Comparison of ENCODE assay signal across 25 mouse cellular contexts in the genomic region with DNA sequence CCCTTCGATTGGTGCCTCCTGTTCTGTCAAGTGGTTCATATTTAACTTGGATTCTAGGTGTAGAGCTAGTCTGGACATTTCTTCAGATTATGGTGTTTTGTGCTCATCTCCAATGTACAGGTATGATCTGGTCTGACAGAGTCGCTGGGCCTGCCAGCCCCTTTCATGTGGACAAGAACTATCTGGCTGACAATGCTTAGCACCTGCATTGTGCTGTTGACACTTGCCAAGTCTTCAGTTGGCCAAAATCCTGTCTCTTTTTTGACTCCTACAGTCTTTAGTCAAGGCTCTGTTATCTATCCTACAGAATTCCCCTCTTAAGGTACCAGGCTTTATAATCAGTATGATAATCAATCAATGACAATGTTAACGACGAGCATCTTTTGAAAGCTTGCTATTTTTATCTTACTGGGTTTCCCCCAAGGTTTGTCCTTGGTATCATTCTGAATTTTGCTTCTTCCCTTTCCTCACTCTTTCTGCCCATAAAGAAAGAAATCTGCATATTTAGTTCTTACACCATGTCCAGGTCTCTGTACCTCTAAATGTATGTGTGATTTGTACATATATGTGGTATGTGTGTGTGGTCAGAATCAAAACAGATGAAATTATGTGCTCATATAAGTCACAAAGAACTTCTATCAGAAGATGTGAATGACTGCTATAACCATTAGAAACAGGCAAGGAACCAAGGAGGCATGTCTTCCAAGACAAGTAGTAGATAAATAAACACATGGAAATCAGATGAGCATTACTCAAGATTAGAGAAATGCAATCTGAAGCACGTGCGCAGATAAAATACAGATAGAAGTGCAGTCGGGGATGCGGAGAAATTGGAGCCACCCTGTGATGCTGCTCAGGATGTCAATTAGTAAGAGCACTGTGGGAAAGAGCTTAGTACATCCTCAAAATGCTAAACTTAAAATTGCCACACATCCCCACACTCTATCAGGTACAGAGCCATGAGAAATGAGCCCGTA. TPM values are rescaled to one million over a fixed set of nuclear protein-coding genes. Genes with fewer than 3 reads are reported as not detected.
DNase-seq lines count a peak whose midpoint lies in the region; ATAC-seq and TF ChIP-seq lines count a peak whose summit lies in the region.
"Had no signal": no experiment of that assay in that cellular context is flagged by ENCODE, and none has a peak within 500 bp of the region (broad histone marks: within the 10 kb centered on the region; RNA-seq: fewer than 3 reads in every experiment).

No protein-coding gene starts in this region.

- H3K4me3 ChIP-seq in embryonic facial prominence, embryonic 13.5 days, result no peak overlapping the region
- no peak overlapping the region for H3K4me3 ChIP-seq in embryonic facial prominence, embryonic 10.5 days
- peak overlapping the region; percentile 50 to 71 (median 60) for H3K4me3 ChIP-seq in CH12.LX (replicated peaks in 1 of 3; ENCODE audit: low read depth in 2 of 3, low read length in 2 of 3, poor library complexity in 1 of 3)

- H3K9ac ChIP-seq in embryonic facial prominence, embryonic 13.5 days, result no peak overlapping the region
- peak overlapping the region; percentile 93 for H3K9ac ChIP-seq in CH12.LX (ENCODE audit: insufficient read depth, low read depth)

- H3K4me1 ChIP-seq in embryonic facial prominence, embryonic 13.5 days, result peaks cover 8% of the 10 kb centered on the region; the same call in 1 of the 2 replicates
- peaks cover 22% of the 10 kb centered on the region for H3K4me1 ChIP-seq in embryonic facial prominence, embryonic 10.5 days
- peaks cover 16 to 46% of the 10 kb centered on the region in 2 experiments for H3K4me1 ChIP-seq in CH12.LX (ENCODE audit: control insufficient read depth in 1 of 2, insufficient read depth in 2 of 2)

- in situ Hi-C loops in CH12.LX (cut with MboI; ENCODE audit: low pct_ligation_motif_present, low pct_unique_long_range_greater_than_20kb, low sequenced_read_pairs), result no loop called here

- dilution Hi-C loops in CH12.LX (cut with MboI; ENCODE audit: extremely low pct_ligation_motif_present, extremely low pct_unique_long_range_greater_than_20kb, low sequenced_read_pairs), result no loop called here

- TF ChIP-seq CTCF in CH12.LX (conservative IDR thresholded peaks at IDR 0.05 in 1 of 2, IDR thresholded peaks at IDR 0.05 in 1 of 2; ENCODE audit: low read depth in 2 of 2, low read length in 2 of 2), result no peak

- TF ChIP-seq POLR2A in CH12.LX (IDR thresholded peaks at IDR 0.05; ENCODE audit: low read depth, low read length), result no peak; the same call in 1 of the 2 replicates

- 0 out of 2 replicates have a peak overlapping the region, but pooled peaks have one; percentile 3 for H3K4me2 ChIP-seq in embryonic facial prominence, embryonic 13.5 days
- H3K4me2 ChIP-seq in CH12.LX (ENCODE audit: insufficient read depth, low read depth, poor library complexity, severe bottlenecking), result peak overlapping the region; percentile 98

- H3K79me2 ChIP-seq in CH12.LX (replicated peaks; ENCODE audit: control insufficient read depth, extremely low read depth, insufficient read depth, poor library complexity, severe bottlenecking), result peaks cover 28% of the 10 kb centered on the region

- no peak overlapping the region for H3K27ac ChIP-seq in embryonic facial prominence, embryonic 13.5 days
- no peak overlapping the region for H3K27ac ChIP-seq in embryonic facial prominence, embryonic 10.5 days (replicated peaks)
- H3K27ac ChIP-seq in CH12.LX (ENCODE audit: insufficient read depth, low read depth), result peak overlapping the region; percentile 99

- peak; percentile 54 to 59 for DNase-seq in cerebellum, postnatal 10 days
- no peak for DNase-seq in cerebellum, adult 18-20 months
- peak; percentile 31 to 48 for DNase-seq in cerebellum, postnatal 14 days
- no peak for DNase-seq in cerebellum, postnatal 36 days
- DNase-seq in embryonic facial prominence, embryonic 10.5 days (ENCODE audit: low spot score), result no peak
- no peak for DNase-seq in CH12.LX (ENCODE audit: extremely low read depth)
- no peak for DNase-seq in layer of hippocampus, postnatal 10 days (ENCODE audit: low spot score in 2 of 2)
- DNase-seq: adrenal gland, adult 2 months; adrenal gland, adult 8-10 months; adrenal gland, postnatal 10 days; adrenal gland, postnatal 14 days; adrenal gland, postnatal 25 days; adrenal gland, postnatal 36 days; cerebellum, adult 11 months; cerebellum, adult 11-12 months; cerebellum, adult 2 months had no signal

- TF ChIP-seq EP300 in CH12.LX (IDR thresholded peaks at IDR 0.05; ENCODE audit: low read length), result peak; percentile 90

- H3K9me3 ChIP-seq in embryonic facial prominence, embryonic 13.5 days, result no peaks in the 10 kb centered on the region
- no peaks in the 10 kb centered on the region for H3K9me3 ChIP-seq in embryonic facial prominence, embryonic 10.5 days
- no peaks in the 10 kb centered on the region for H3K9me3 ChIP-seq in CH12.LX (replicated peaks; ENCODE audit: low read length)
- H3K9me3 ChIP-seq: G1E had no signal

- WGBS in embryonic facial prominence, embryonic 13.5 days, result 82% methylated on average over 9 of the region's 9 CpGs
- WGBS in embryonic facial prominence, embryonic 10.5 days, result 91% methylated on average over 9 of the region's 9 CpGs

- no peak; the same call in none of the 2 replicates for TF ChIP-seq RAD21 in CH12.LX (IDR thresholded peaks at IDR 0.05; ENCODE audit: low read depth, low read length)

- no peaks in the 10 kb centered on the region for H3K36me3 ChIP-seq in embryonic facial prominence, embryonic 13.5 days
- H3K36me3 ChIP-seq in embryonic facial prominence, embryonic 10.5 days (replicated peaks), result no peaks in the 10 kb centered on the region
- no peaks in the 10 kb centered on the region for H3K36me3 ChIP-seq in CH12.LX (replicated peaks in 1 of 2; ENCODE audit: control insufficient read depth in 1 of 2, insufficient read depth in 1 of 2, low read length in 1 of 2)
- H3K36me3 ChIP-seq: G1E had no signal

- no peaks in the 10 kb centered on the region for H3K27me3 ChIP-seq in embryonic facial prominence, embryonic 13.5 days
- H3K27me3 ChIP-seq in embryonic facial prominence, embryonic 10.5 days (replicated peaks; ENCODE audit: low read depth, poor library complexity, severe bottlenecking), result no peaks in the 10 kb centered on the region
- no peaks in the 10 kb centered on the region for H3K27me3 ChIP-seq in CH12.LX (replicated peaks)
- H3K27me3 ChIP-seq: Patski had no signal

- ATAC-seq in embryonic facial prominence, embryonic 13.5 days (ENCODE audit: insufficient number of reproducible peaks, insufficient read depth, low FRiP score, low TSS enrichment, low read depth), result no peak
- ATAC-seq: activated CD4-positive, CD25-positive, alpha-beta regulatory T cell, adult 4 months; CD4-positive, CD25-positive, alpha-beta regulatory T cell, adult 4 months; Patski had no signal

TF ChIP-seq in CH12.LX, 34 proteins besides CTCF, POLR2A, EP300 and RAD21 (continues in another document):
- TF ChIP-seq GABPA (IDR thresholded peaks at IDR 0.05; ENCODE audit: insufficient replicate concordance, low read depth, low read length), result no peak
- TF ChIP-seq ETS1 (conservative IDR thresholded peaks at IDR 0.05; ENCODE audit: low read depth, low read length), result peak; percentile 83
- no peak; the same call in 1 of the 2 replicates for TF ChIP-seq MYC (IDR thresholded peaks at IDR 0.05; ENCODE audit: low read depth, low read length)
- 0 out of 2 replicates have a peak, but pooled peaks have one; percentile 33 for TF ChIP-seq MAFK (IDR thresholded peaks at IDR 0.05; ENCODE audit: insufficient replicate concordance, low read length)
- TF ChIP-seq RCOR1 (conservative IDR thresholded peaks at IDR 0.05; ENCODE audit: low read depth, low read length), result peak; percentile 38
- TF ChIP-seq ZKSCAN1 (IDR thresholded peaks at IDR 0.05; ENCODE audit: borderline replicate concordance, low read depth, low read length), result no peak
- peak; percentile 43; the same call in 1 of the 2 replicates for TF ChIP-seq MXI1 (IDR thresholded peaks at IDR 0.05; ENCODE audit: low read depth, low read length)
- no peak for TF ChIP-seq USF2 (conservative IDR thresholded peaks at IDR 0.05; ENCODE audit: low read depth, low read length)
- peak; percentile 33; the same call in 1 of the 2 replicates for TF ChIP-seq CHD2 (IDR thresholded peaks at IDR 0.05; ENCODE audit: low read length)
- TF ChIP-seq MAX (IDR thresholded peaks at IDR 0.05; ENCODE audit: low read length), result peak; percentile 78
- TF ChIP-seq KAT2A (IDR thresholded peaks at IDR 0.05; ENCODE audit: insufficient replicate concordance, low read length), result 0 out of 2 replicates have a peak, but pooled peaks have one; percentile 26
- TF ChIP-seq USF1 (IDR thresholded peaks at IDR 0.05; ENCODE audit: low read depth, low read length), result no peak
- no peak for TF ChIP-seq HCFC1 (IDR thresholded peaks at IDR 0.05; ENCODE audit: low read depth, low read length)
- TF ChIP-seq NELFE (IDR thresholded peaks at IDR 0.05; ENCODE audit: low read depth, low read length), result no peak; the same call in 1 of the 2 replicates
- TF ChIP-seq MAZ (IDR thresholded peaks at IDR 0.05; ENCODE audit: low read depth, low read length), result no peak
- peak; percentile 76 for TF ChIP-seq JUN (IDR thresholded peaks at IDR 0.05; ENCODE audit: insufficient read depth, low read depth, low read length)
- peak; percentile 67 for TF ChIP-seq SIN3A (IDR thresholded peaks at IDR 0.05; ENCODE audit: low read length)
- peak; percentile 97 for TF ChIP-seq MEF2A (IDR thresholded peaks at IDR 0.05; ENCODE audit: borderline replicate concordance, low read depth, low read length)
- no peak for TF ChIP-seq ZC3H11A (IDR thresholded peaks at IDR 0.05; ENCODE audit: low read depth, low read length)
- TF ChIP-seq CHD1 (IDR thresholded peaks at IDR 0.05; ENCODE audit: low read depth, low read length), result peak; percentile 45; the same call in 1 of the 2 replicates
- TF ChIP-seq ZMIZ1 (IDR thresholded peaks at IDR 0.05; ENCODE audit: low read depth, low read length), result peak; percentile 5; the same call in 1 of the 2 replicates

RNA-seq across cellular contexts. Expression of a gene that starts 41.4 kb away (rescaled TPM):
- polyA plus RNA-seq in embryonic facial prominence, embryonic 13.5 days (2015; fragmentation: Nextera tagmentation; extraction: Ambion mirVana), result 5.9 and 7.9 TPM in 2 replicates
- polyA plus RNA-seq in embryonic facial prominence, embryonic 10.5 days (2016; fragmentation: Nextera tagmentation; extraction: Ambion mirVana), result 2.1 and 3.2 TPM in 2 replicates
- total RNA-seq in CH12.LX (2012; rRNA removed) (23.3 and 30.1 TPM in 2 replicates), CH12.LX (2014; rRNA removed) (11.3 and 11.4 TPM in 2 replicates)
- polyA plus RNA-seq in CH12.LX (2012; ENCODE audit: insufficient read length, low read depth), result 21.3 and 23.1 TPM in 2 replicates
- 10 to 100 TPM; 31.7 to 31.8 TPM for total RNA-seq in layer of hippocampus, postnatal 10 days (2021)

RNA-seq across cellular contexts. Expression of a gene that starts 54.7 kb away (rescaled TPM):
- not detected in 2 replicates for polyA plus RNA-seq in embryonic facial prominence, embryonic 13.5 days (2015; fragmentation: Nextera tagmentation; extraction: Ambion mirVana)
- polyA plus RNA-seq in embryonic facial prominence, embryonic 10.5 days (2016; fragmentation: Nextera tagmentation; extraction: Ambion mirVana), result not detected in 2 replicates
- not detected in 2 replicates for total RNA-seq in CH12.LX (2012; rRNA removed)
- total RNA-seq in CH12.LX (2014; rRNA removed), result not detected in 2 replicates
- polyA plus RNA-seq in CH12.LX (2012; ENCODE audit: insufficient read length, low read depth), result not detected in 2 replicates
- not detected for total RNA-seq in layer of hippocampus, postnatal 10 days (2021)
- total RNA-seq: adrenal gland, adult 18-20 months; adrenal gland, adult 2 months; adrenal gland, adult 8-10 months; adrenal gland, postnatal 10 days; adrenal gland, postnatal 14 days; adrenal gland, postnatal 25 days; adrenal gland, postnatal 36 days; ES-E14; G1E; MEL had no signal
- polyA plus RNA-seq: activated CD4-positive, CD25-positive, alpha-beta regulatory T cell, adult 4 months; adrenal gland, adult 2 months; C2C12; CD4-positive, CD25-positive, alpha-beta regulatory T cell, adult 4 months; cerebellum, adult 2 months; G1E; Patski had no signal

Comparison
In these comparisons a context has a peak if more than half of its experiments do, and no peak if none do; other contexts are left out.
1. DNase-seq: peak in cerebellum, postnatal 10 days (2 of 2) and cerebellum, postnatal 14 days (2 of 2); none in cerebellum, adult 18-20 months (0 of 2), cerebellum, postnatal 36 days (0 of 2), embryonic facial prominence, embryonic 10.5 days (single experiment), CH12.LX (single experiment) and layer of hippocampus, postnatal 10 days (0 of 2).
2. H3K4me3 ChIP-seq: peak in CH12.LX (3 of 3); none in embryonic facial prominence, embryonic 13.5 days (single experiment) and embryonic facial prominence, embryonic 10.5 days (single experiment).